Mouse (Mus musculus): ENCODE measurements around the gene Brf1.

Brf1 gene

GRCm38 (mm10) chr12:113017429-113017984 is 17.0 kb upstream of the Brf1 start:
- no peak for DNase-seq (ENCODE audit: low spot score)

DNA sequence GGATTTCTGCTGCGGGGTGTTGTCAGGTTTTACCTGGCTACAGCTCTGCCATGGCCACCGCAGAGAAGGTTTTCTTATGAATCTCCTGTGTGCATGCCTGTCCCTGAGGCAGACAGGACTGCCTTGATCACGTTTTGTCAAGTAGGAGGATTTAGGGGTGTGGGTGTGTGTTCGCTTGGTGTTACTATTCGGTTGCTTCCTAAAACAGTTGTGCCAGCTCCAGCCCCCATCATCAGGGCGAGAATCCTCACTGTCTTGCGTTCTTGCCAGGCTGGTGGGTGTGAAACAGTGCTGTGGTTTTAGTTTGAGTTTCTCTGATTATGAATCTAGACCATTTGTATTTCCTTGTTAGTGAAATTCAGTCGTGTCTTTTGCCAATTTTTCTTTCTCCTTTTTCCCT is 16.5 kb upstream of the Brf1 start:
- DNase-seq (ENCODE audit: low spot score): no peak

DNA sequence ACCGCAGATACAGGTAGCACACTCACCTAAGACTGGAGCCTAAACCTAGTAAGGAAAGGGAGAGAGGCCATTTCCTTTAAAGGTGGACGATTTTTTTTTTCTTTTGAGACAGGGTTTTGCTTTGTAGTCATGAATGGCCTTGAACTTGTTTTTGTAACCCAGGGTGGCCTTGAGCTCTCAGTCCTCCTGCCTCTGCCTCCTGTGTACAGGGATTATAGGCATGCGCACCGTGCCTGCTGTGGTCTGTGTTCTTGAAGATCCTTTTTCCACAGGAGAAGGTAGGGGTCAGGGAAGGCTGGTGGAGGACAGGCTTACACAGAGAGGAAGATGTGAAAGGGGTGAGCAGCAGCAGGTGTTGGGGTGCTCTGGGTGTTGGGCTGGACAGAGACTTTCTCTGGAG is 15.5 kb upstream of the Brf1 start:
- no peak for DNase-seq (ENCODE audit: low spot score)

GRCm38 (mm10) chr12:113014561-113015556 is 14.4 kb upstream of the Brf1 start:
- DNase-seq (ENCODE audit: low spot score): peak; percentile 66

- peak; percentile 98 for DNase-seq (ENCODE audit: low spot score)
Observed at GRCm38 (mm10) chr12:113013604-113014558, 13.4 kb upstream of the Brf1 start, which contains the start of gene Pacs2. Pacs2 (plus strand) TSS chr12:113014508.

GRCm38 (mm10) chr12:113013021-113013491 is 12.6 kb upstream of the Brf1 start:
- DNase-seq (ENCODE audit: low spot score): no peak

DNA sequence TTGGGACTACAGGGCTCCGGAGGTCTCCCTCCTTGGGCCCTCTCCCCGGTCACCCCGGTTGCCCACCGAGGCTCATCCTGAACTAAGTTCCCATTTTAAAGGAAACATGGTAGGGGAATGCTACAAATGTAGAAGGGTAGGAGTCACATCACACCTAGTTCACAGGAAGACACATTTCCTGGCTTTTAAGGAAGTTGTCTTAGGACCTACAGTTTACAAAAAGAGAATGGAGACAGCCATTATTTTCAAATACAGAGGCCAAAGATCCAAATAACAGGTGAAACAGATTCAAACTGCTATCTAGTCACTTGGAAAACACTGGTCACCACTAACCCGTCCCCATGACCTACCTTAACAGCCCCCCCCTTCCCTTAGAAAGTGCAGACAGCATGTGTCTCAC is 11.9 kb upstream of the Brf1 start:
- DNase-seq (ENCODE audit: low spot score): no peak

GRCm38 (mm10) chr12:113011702-113012360 is 11.3 kb upstream of the Brf1 start:
- no peak for DNase-seq (ENCODE audit: low spot score)

DNA sequence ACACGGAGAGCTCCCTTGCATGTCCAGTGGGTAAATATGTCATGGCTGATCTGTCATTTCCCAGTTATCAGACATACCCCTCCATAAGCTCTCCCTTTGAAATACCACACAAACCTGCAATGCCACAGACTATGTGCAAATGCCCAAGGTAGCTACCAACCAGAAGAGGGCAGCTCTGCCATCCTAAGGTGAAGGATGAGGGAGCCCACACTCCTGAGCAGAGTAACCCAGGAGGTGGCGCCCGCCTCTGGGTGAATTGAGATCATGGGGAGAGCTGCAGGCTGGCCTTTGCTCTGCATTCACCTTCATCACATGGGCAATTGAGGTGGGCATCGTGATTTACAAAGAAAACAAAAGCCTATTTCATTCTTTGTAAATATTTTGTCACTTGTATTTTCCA is 4.5 kb upstream of the Brf1 start:
- DNase-seq (ENCODE audit: low spot score): peak; percentile 82

GRCm38 (mm10) chr12:113004011-113004410 is 3.5 kb upstream of the Brf1 start:
- no peak for DNase-seq (ENCODE audit: low spot score)

DNA sequence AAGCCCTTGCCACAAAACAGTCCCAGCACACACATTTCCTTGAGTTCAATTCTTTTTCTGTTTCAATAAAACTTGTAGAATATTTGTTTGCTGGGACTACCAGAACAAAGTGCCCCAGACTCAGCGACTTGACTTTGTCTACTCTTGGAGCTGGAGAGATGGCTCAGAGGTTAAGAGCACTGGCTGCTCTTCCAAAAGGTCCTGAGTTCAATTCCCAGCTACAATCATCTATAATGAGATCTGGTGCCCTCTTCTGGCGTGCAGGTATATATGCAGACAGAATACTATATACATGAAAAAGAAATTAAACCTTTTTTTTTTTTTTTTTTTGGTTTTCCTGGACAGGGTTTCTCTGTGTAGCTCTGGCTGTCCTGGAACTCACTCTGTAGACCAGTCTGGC is 2.2 kb upstream of the Brf1 start:
- no peak for DNase-seq (ENCODE audit: low spot score)

- DNase-seq (ENCODE audit: low spot score): no peak
Observed at GRCm38 (mm10) chr12:113001133-113001474, 600 bp upstream of the Brf1 start.

GRCm38 (mm10) chr12:112999569-113000293 is 773 bp downstream of the Brf1 start:
- no peak for DNase-seq (ENCODE audit: low spot score)

DNA sequence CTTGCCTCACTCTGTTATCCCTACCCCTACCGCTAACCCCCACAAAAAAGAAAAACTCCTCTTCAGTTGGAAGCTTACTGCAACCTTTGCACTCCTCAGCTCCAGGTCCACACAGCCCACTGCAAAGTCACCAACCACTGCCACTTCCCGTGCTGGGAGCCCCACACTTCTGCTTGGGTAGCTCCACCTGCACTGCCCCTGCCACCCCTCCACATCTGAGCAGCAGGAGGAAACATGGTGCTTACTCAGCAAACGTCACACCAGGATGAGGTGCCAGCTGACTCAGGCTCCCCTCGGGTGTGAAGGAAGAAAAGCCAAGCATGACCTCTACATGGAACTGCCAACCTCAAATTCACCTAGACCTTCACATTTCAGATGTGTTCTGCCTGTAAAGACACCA is 6.4 kb downstream of the Brf1 start:
- DNase-seq (ENCODE audit: low spot score): no peak

DNA sequence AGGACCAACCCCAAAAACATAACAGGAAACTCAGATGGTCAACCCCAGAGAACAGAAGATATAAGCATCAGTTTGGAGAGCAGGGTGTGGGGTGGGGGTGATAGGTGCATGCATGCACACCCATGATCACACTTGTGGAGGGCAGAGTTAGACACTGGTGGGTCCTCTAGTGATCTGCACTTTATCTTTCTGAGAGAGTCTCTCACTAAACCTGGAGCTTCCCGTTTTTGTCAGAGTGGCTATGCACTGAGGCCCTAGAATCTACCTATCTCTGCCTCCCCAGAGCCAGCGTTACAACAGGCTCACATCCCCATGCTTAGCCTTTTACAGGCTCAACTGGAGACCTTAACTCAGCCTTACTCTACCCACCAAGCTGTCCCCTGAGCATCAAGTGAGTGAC is 9.1 kb downstream of the Brf1 start:
- no peak for DNase-seq (ENCODE audit: low spot score)

DNA sequence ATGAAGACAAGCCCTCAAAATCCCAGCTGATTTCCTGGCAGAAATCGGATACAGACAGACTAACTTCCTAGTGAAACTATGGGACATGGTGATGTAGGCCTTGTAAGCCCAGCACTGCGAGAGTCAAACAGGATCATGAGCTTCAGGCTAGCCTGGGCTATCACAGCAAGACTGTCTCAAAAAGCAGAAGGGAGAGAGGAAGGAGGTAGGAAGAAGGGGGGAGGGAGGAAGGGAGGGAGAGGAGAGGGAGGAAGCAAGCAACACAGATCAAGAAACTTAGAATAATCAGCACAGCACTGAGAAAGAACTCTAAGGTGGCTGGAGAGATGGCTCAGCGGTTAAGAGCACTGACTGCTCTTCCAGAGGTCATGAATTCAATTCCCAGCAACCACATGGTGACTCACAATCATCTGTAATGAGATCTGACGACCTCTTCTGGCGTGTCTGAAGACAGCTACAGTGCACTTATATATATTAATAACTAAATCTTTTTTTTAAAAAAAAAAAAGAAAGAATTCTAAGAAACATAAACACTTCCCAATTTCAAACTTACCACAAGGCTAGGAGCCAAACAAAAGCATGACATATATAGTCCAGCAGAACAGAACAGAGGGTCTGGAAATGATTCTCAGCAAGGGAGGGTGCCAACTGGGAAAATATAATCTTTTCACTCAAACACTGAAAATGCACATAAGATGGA is 9.6 kb downstream of the Brf1 start:
- no peak for DNase-seq (ENCODE audit: low spot score)

- peak; percentile 77 for DNase-seq (ENCODE audit: low spot score)
Observed at GRCm38 (mm10) chr12:112987877-112988276, 12.6 kb downstream of the Brf1 start.

GRCm38 (mm10) chr12:112985346-112985745 is 15.2 kb downstream of the Brf1 start:
- no peak for DNase-seq (ENCODE audit: low spot score)

DNA sequence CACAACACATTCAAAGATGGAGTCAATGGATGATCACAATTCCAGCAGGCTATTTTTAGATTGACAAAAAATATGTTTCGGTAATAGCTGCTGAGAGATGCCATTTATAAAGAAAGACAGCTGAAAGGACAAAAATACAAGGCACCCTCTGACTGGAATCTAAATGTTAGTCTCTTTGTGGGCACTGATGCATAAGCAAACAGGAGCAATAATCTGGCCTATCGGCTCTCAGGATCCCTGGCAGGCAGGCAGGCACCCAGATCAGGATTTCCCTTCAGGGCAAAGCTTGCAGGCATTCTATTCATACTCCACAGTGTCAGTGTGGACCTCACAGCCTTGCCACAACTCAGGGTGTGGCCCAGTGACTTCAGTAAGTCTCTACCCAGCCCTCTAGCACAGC is 18.5 kb downstream of the Brf1 start:
- DNase-seq (ENCODE audit: low spot score): no peak

- no peak for DNase-seq (ENCODE audit: low spot score)
Observed at GRCm38 (mm10) chr12:112977156-112977555, 23.3 kb downstream of the Brf1 start.
